Mouse (Mus musculus) adrenal gland, postnatal 36 days (tissue): Measurements from ENCODE around the gene Saa4. TPM values are rescaled to one million over a fixed set of nuclear protein-coding genes. Genes with fewer than 3 reads are reported as not detected.
"Not testable (repeated sequence)": the region's sequence is repeated elsewhere in the genome, so short reads cannot be mapped to it uniquely, and the experiment has no call there.

ENCODE experiments used
- DNase-seq, 2 experiments: peaks; one replicate each; pipeline ENCODE4 v3.0.0; 2021; ENCODE audit warnings: mixed read lengths in 1 of 2
- long read RNA-seq, 2 experiments: library from polyadenylated mRNA; stranded (forward); transcript quantifications; one replicate each; pipeline ENCODE4 v2.0.0; 2021; ENCODE audit warnings: borderline sequencing depth in 2 of 2
- total RNA-seq, 2 experiments: library from RNA; stranded (reverse); gene quantifications; 2 replicates each; pipeline ENCODE4 v1.2.3; 2021

The Saa4 gene
- under 1 TPM in 1 of 2 experiments, not detected in 1; 0.56 TPM for total RNA-seq
- long read RNA-seq, experiment 1, result 0 reads
- long read RNA-seq, experiment 2, partial matches to known transcripts, result 0 of 3 reads
- long read RNA-seq, experiment 2, other reads (novel, unspliced or antisense), result 0 of 3 reads

GRCm38 (mm10) chr7:46732458-46732857 is at the start of gene Saa4:
Gene Saa4 (minus strand): TSS chr7:46732603.
- DNase-seq, result no peak

DNA sequence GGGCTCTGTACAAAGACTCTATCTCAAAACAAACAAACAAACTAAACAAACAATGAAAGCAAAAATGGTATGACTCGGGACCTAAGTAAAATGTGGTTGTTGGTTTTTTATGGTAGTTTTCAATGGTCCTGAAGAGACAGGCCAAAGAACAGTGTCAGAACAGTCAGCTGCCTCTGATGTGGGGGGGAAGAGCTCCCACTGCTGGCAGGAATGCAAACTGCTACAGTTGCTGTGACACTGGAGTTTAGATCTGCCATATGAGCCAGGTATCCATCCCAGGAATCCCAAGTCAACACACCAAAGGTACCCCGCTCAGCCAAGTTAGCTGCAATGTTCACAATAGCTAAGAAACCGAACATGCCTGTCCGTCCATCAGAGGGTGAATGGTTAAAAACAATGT is 38.3 kb upstream of the Saa4 start:
- DNase-seq, result peak; percentile 53 to 61

- DNase-seq, result no peak
Observed at GRCm38 (mm10) chr7:46768451-46768850, 36.0 kb upstream of the Saa4 start.

DNA sequence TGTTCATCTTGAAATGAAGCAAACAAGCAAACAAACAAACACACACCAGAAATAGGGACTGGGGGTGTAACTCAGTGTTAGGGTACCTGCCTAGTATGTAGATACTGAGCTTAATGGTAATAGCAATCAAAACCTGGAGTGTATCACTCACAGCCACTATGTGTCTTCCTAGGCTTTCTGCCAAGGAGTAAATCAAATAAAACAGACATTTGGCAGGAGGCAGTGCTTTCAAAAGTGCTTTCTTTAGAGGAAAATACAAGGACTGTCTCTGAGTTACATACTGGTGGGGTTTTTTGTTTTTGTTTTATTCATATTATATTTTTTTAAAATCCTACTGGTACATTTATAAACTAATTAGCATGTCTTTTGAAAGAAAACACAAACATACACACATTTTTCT is 35.0 kb upstream of the Saa4 start:
- DNase-seq, result no peak

- DNase-seq, result no peak
Observed at GRCm38 (mm10) chr7:46764672-46765071, 32.3 kb upstream of the Saa4 start.

DNA sequence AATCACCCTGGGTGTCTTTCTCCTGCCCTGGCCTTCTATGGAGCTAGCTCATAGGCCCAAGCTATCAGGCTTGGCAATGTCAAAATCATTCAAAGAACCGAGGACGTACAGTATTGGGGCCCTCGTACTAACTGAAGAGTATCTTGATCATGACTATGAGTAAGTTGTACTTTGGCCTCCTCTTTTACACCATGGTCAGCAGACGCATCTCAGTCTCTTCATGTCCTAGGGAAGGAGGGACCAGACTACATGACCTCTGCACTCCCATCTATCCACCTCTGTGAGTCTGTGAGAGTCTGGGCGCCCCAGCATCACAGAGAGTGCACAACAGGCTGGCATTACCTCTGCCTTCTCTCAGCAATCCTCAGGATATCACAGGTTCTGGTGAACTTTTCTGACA is 30.2 kb upstream of the Saa4 start:
- DNase-seq, result no peak

DNA sequence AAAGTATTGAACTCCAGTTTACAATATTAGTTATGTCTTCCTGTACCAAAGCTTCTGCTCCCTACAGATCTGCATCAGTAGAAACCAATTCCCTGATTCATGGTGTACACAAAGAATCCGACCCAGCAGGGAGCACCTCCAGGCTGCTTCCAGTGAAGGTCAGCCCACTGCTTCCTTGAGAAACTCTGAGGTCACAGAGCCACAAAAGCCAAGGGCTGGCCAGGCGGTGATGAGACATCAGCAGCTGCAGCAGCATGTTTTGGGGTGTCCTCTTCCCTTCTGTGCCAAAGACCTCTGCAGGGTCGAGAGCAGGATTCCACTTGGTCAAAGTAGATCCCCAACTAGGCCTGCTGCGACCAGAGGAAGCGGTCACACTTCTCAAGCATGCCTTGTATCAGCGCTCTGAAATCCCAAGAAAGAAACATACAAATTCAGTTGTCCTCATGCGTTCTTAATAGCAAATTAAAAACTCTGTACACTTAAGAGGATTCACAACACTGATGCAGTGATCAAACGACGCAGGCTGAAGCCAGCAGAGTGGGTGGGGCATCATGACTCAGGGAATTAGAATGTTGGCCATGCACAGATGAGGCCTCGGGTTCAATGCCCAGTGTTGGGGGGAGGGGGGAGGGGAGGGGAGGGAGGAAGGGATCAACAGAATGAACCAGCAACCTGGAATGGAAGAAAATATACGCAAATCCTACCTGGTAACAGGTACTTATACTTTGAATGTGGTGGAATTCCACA is 28.8 kb upstream of the Saa4 start:
- peak; percentile 25 to 44 for DNase-seq

- no peak for DNase-seq
Observed at GRCm38 (mm10) chr7:46751490-46751889, 19.1 kb upstream of the Saa4 start, which contains the start of gene Saa2. Gene Saa2 (plus strand): TSS chr7:46751790.

DNA sequence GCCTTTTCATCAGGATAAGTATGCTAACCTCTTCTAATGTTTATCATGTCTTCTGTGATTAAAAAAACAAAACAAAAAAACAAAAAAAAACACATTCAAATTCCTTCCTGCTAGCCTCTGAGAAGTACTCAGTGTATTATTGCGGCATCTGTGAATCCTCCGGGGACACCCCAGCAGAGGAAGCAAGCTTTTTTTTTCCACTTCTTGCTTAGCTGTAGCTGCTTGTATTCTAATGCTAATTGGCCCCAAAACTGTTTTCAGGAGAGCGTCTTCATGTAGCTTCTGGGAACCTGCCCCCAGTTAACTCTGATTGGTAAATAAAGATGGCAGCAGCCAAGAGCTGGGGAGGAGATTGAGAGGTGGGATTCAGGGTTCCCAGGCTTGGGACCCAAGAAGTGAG is 16.1 kb upstream of the Saa4 start:
- DNase-seq, result no peak

DNA sequence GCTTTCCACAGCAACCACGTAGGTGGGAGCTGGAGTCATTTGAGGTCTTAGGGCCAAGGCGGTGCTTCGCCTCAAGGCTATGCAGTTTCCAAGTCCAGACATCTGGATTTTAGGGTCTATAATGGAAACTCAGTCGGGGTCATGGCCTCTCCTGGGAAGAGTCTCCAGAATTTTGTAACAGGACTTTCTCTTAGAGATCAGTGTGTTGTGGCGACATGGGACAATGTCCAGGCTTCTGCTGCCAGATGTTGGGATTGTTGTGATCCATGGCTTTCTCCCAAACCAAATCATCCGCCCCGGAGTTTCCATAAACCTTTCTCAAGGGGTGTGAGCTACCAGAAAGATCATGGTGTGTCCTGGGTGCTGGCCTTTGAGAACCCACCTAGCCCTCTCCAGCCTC is 14.0 kb upstream of the Saa4 start:
- no peak for DNase-seq

GRCm38 (mm10) chr7:46745816-46746215 is 13.4 kb upstream of the Saa4 start:
- DNase-seq, result peak; percentile 57 to 62

GRCm38 (mm10) chr7:46742880-46743279 is 10.5 kb upstream of the Saa4 start, which contains the start of gene Saa1:
Gene Saa1 (minus strand): TSS chr7:46742980.
- DNase-seq, result not testable (repeated sequence)

- DNase-seq, result not testable (repeated sequence)
Observed at GRCm38 (mm10) chr7:46740041-46740440, 7.6 kb upstream of the Saa4 start.

GRCm38 (mm10) chr7:46738561-46739460 is 6.4 kb upstream of the Saa4 start:
- no peak for DNase-seq

DNA sequence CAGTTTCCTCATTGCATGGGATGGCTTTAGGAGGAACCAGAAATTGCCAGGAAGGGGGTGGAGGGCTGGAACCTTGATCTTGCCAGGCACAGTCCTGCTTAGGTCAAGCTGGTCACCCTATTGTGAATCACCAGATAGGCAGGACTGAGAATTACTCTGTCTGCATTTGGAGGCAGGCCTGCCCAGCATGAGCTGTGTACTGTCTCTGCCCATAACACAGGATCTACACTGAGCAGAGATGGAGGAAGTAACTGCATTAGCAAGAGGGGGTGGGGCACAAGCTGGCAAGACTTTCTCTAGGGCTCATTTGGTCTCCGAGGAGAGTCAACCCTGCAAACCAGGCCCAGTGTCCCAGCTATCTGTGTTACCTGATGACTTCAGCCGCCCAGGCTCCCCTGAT is 2.6 kb upstream of the Saa4 start:
- peak; percentile 15 to 31 for DNase-seq

GRCm38 (mm10) chr7:46727584-46727983 is 4.8 kb downstream of the Saa4 start:
- no peak for DNase-seq

DNA sequence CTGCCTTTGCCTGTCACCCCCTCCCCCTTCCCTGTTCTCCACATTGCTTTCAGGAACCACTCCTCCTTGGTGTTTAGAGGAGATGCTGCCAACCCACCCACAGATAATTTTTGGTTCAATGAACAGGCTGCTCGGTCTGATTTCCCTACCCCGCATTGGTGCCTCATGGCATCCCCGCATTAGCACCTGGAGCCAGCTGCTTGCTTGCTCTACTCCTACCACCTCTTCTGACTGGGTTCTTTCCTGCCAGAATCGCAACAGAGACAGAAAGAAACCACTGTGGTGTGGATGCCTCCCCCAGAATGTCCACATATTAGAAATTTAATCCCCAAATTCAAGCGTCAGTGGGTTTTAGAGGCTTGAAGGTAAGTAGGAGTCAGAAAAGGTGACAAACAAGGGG is 8.0 kb downstream of the Saa4 start:
- DNase-seq, result no peak

DNA sequence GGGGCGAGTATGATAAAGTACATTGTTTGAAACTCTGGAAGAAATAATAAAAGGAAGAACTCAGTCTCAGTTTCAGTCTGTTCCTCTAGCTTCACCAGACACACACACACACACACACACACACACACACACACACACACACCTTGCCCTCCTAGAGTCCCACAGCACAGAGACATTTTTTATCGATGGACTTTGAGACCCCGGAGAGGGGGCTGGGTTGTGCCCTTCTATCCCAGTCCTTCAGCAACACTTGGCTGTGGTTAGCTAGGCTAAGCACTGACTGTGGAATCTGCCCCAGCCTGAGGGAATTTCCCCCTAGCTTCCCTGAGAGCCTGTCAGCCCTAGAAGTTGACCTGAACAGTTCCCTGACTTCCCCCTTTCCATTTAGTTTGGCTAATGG is 8.6 kb downstream of the Saa4 start:
- no peak for DNase-seq

DNA sequence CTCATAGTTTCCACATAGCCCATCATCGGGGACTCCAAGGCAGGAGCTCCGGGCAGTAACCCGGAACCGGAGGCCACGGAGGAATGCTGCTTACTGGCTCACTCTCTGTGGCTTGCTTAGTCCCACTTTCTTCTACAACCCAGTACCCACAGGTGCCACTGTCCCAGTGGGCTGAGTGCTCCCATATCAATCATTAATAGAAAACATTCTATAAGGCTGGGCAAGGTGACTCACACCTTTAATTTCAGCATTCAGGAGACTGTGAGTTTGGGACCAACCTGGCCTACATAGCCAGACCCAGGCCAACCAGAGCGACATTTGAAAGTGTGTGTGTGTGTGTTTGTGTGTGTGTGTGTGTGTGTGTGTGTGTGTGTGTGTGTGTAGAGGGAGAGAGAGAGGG is 9.0 kb downstream of the Saa4 start:
- no peak for DNase-seq

DNA sequence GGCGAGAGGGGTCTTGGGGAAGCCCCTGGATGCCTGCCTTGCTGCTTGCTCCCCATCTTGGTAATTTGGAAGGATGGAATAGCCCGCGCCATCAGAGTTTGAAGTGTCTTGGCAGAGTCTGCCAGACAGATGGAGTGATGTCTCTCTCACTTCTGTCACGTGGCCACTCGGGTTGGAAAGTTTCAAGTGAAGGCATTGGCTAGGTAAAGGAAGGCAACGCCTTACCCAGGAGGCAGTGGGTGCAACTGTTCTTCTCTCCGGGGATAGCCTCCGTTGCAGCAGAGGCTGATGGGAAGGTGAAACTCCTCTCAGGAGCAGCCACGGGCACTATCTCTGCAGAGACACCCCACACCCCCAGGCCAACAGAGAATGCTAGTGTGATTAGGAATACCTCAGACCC is 11.9 kb downstream of the Saa4 start:
- DNase-seq, result no peak

- DNase-seq, result peak; percentile 52 to 61
Observed at GRCm38 (mm10) chr7:46719526-46719925, 12.9 kb downstream of the Saa4 start.

DNA sequence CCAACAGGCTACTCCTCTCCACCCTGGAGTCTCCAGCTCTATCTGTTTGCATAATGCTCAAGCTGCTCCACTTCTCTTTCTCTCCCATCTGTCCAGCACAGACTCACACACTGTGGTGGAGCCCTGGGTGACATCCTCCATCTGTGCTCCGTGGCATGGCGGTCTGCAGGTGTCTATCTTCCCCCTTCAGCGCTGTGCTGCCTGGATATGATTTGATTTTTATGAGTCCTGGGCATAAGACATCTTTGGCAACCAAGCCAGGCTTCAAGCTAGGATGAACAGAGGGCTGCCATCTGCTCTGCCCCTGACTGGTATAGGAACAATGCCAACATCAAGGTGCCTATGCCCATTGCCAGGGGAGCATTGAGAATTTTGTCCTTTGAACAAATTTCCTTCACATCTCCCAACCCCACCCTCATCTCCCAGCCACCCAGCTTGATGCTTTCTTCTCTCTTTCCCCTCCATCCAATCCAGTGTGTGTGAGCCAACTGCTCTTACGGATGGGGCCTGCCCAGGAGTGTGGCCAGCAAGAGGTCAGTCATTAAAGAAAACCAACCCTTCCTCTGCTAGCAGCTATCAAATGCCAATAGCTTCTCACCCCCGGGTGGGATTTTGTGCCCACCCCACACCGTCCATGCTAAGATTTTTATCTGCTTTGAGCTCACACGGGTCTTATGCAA is 13.7 kb downstream of the Saa4 start:
- no peak for DNase-seq
